Mouse (Mus musculus) lung, embryonic 16.5 days (tissue): ENCODE results near the gene Phactr1. TPM values are rescaled to one million over a fixed set of nuclear protein-coding genes. Genes with fewer than 3 reads are reported as not detected.

ENCODE experiments used
- ATAC-seq: fragments of 200-750 bp; cut with Nextera tagmentation; 2 replicates; pipeline ENCODE4 v1.8.0; 2017; ENCODE audit warnings: low read depth, mild to moderate bottlenecking, moderate library complexity
- H3K27ac ChIP-seq: fragments of 300-500 bp; sonication (generic); 2 replicates; pipeline ENCODE4 v1.5.1; 2014; ENCODE audit warnings: mild to moderate bottlenecking, control low read depth, low read length
- H3K27me3 ChIP-seq: fragments of 300-500 bp; sonication (generic); 2 replicates; pipeline ENCODE4 v1.6.1; 2014; ENCODE audit warnings: low read depth, low read length, mixed read lengths; ENCODE audit not compliant: control insufficient read depth, insufficient read depth
- H3K36me3 ChIP-seq: fragments of 300-500 bp; sonication (generic); 2 replicates; pipeline ENCODE4 v1.6.1; 2014; ENCODE audit warnings: low read length; ENCODE audit not compliant: control insufficient read depth, insufficient read depth
- H3K4me1 ChIP-seq: fragments of 300-500 bp; sonication (generic); replicated peaks from 2 replicates; pipeline ENCODE4 v1.6.1; 2014; ENCODE audit warnings: low read length, mixed read lengths; ENCODE audit not compliant: control insufficient read depth, insufficient read depth
- H3K4me2 ChIP-seq: fragments of 300-500 bp; sonication (generic); 2 replicates; pipeline ENCODE4 v1.6.1; 2014; ENCODE audit warnings: low read depth, low read length, control low read depth
- H3K4me3 ChIP-seq: fragments of 300-500 bp; sonication (generic); 2 replicates; pipeline ENCODE4 v1.5.1; 2014; ENCODE audit warnings: mild to moderate bottlenecking, low read length, control low read depth
- H3K9ac ChIP-seq: fragments of 300-500 bp; sonication (generic); 2 replicates; pipeline ENCODE4 v1.6.1; 2014; ENCODE audit warnings: low read length, control low read depth
- H3K9me3 ChIP-seq: fragments of 300-500 bp; sonication (generic); 2 replicates; pipeline ENCODE4 v1.6.1; 2016; ENCODE audit warnings: low read length; ENCODE audit not compliant: control insufficient read depth
- WGBS: fragments of 180-500 bp; shearing (Covaris S2); extraction: QIAGEN DNeasy Blood & Tissue Kit; methylation state at CpG from one replicate; pipeline ENCODE4 v1.1.7; 2014; 5-methylcytosine and 5-hydroxymethylcytosine counted together
- polyA plus RNA-seq: library from polyadenylated mRNA; unstranded; fragments of >200 nt; fragmentation: Nextera tagmentation; extraction: Ambion mirVana; gene quantifications from 2 replicates; pipeline ENCODE4 v1.2.1, GENCODE M21; 2015

Gene Phactr1
- polyA plus RNA-seq, 1 experiment from 2014 or later, result 8.1 TPM

GRCm38 (mm10) chr13:43132859-43133258, 452.4 kb downstream of the Phactr1 start:
- Histone ChIP-seq H3K4me1 (peaks cover 28% of the 10 kb centered on the region), H3K9me3 (no peaks in the 10 kb centered on the region), H3K4me2 (no peak overlapping the region), H3K27ac (peak overlapping the region; percentile 85), H3K9ac (0 out of 2 replicates have a peak overlapping the region, but pooled peaks have one; percentile 9), H3K27me3 (no peaks in the 10 kb centered on the region), H3K36me3 (no peaks in the 10 kb centered on the region), H3K4me3 (no peak overlapping the region)
- 50% methylated on average over 9 of the region's 9 CpGs for WGBS
- no peak for ATAC-seq

DNA sequence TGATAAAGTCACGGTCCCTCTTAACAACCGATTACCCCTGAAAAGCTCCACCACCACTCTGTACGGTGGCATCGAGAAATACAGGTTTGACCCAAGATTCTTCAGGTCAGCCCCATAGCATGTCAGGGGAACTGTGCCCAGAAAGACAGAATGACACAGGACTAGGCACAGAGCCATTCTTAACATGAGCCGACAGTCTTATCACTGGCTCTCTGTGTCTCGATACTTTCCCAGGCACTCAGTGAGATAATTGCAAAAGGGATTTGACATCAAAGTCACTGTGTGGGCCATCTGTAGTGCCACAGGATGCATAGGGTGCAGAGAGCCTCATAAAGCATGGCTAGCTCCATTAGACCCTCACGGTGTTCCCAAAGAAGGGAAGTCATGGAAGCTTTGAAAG, 453.0 kb downstream of the Phactr1 start:
- Histone ChIP-seq H3K4me1 (peaks cover 28% of the 10 kb centered on the region), H3K27ac (no peak overlapping the region), H3K9ac (no peak overlapping the region), H3K4me3 (no peak overlapping the region), H3K9me3 (no peaks in the 10 kb centered on the region), H3K4me2 (no peak overlapping the region), H3K27me3 (no peaks in the 10 kb centered on the region), H3K36me3 (no peaks in the 10 kb centered on the region)
- ATAC-seq, result no peak
- 59% methylated on average over 7 of the region's 7 CpGs for WGBS

GRCm38 (mm10) chr13:43134468-43134867, 454.0 kb downstream of the Phactr1 start:
- 0 out of 2 replicates have a peak, but pooled peaks have one; percentile 24 for ATAC-seq
- H3K4me3 ChIP-seq, result no peak overlapping the region
- no peaks in the 10 kb centered on the region for H3K36me3 ChIP-seq
- H3K4me2 ChIP-seq, result no peak overlapping the region
- peaks cover 28% of the 10 kb centered on the region for H3K4me1 ChIP-seq
- H3K9me3 ChIP-seq, result no peaks in the 10 kb centered on the region
- no peaks in the 10 kb centered on the region for H3K27me3 ChIP-seq
- 16% methylated on average over 4 of the region's 4 CpGs for WGBS
- no peak overlapping the region for H3K9ac ChIP-seq
- peak overlapping the region; percentile 58 for H3K27ac ChIP-seq

DNA sequence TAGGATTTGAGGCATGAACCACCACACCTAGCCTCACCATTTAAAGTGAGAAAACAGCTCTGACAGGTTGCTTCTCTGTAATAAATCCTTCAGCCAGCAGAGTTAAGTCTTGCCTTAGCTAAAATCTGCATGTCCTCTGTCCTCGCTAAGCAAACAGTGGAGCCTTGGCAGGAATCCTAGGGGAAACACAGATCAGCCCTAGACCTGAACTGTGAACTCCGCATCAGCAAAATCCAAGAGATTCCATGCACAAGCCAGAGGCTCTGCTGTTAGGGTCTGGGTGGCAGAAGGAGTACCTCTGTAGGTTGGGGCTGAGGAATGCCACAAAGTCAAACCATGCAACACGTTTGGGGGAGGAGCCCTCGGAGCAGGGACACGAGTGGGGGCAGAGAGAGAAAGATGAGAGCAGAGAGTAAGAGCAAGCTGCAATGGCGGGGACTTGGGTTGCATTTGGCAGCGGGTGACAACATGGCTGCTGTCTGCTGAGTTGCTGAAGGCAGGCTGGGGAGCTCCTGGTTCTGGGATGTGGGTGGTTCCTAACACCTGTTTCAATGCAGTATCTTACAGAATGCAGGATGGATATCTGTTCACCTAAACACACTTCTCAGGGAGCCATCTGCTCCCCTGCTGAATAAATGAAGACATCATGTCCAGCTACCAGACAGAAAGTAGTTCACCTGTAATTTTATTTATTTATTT, 464.4 kb downstream of the Phactr1 start:
- Histone ChIP-seq H3K4me2 (no peak overlapping the region), H3K4me1 (no peaks in the 10 kb centered on the region), H3K9ac (no peak overlapping the region), H3K9me3 (no peaks in the 10 kb centered on the region), H3K27me3 (no peaks in the 10 kb centered on the region), H3K36me3 (no peaks in the 10 kb centered on the region), H3K27ac (no peak overlapping the region), H3K4me3 (no peak overlapping the region)
- ATAC-seq, result no peak
- WGBS, result 59% methylated on average over 7 of the region's 7 CpGs

GRCm38 (mm10) chr13:43146515-43147258, 466.3 kb downstream of the Phactr1 start:
- 69% methylated on average over 8 of the region's 8 CpGs for WGBS
- no peaks in the 10 kb centered on the region for H3K9me3 ChIP-seq
- H3K9ac ChIP-seq, result no peak overlapping the region
- no peaks in the 10 kb centered on the region for H3K4me1 ChIP-seq
- H3K4me3 ChIP-seq, result no peak overlapping the region
- peaks cover 6% of the 10 kb centered on the region for H3K36me3 ChIP-seq
- H3K27me3 ChIP-seq, result no peaks in the 10 kb centered on the region
- no peak overlapping the region for H3K4me2 ChIP-seq
- no peak for ATAC-seq
- no peak overlapping the region for H3K27ac ChIP-seq

GRCm38 (mm10) chr13:43148692-43149091, 468.3 kb downstream of the Phactr1 start:
- H3K9ac ChIP-seq, result no peak overlapping the region
- H3K4me3 ChIP-seq, result no peak overlapping the region
- peaks cover 10% of the 10 kb centered on the region for H3K36me3 ChIP-seq
- 65% methylated on average over 4 of the region's 4 CpGs for WGBS
- H3K4me2 ChIP-seq, result no peak overlapping the region
- H3K9me3 ChIP-seq, result no peaks in the 10 kb centered on the region
- no peaks in the 10 kb centered on the region for H3K27me3 ChIP-seq
- no peak overlapping the region for H3K27ac ChIP-seq
- ATAC-seq, result no peak
- no peaks in the 10 kb centered on the region for H3K4me1 ChIP-seq

DNA sequence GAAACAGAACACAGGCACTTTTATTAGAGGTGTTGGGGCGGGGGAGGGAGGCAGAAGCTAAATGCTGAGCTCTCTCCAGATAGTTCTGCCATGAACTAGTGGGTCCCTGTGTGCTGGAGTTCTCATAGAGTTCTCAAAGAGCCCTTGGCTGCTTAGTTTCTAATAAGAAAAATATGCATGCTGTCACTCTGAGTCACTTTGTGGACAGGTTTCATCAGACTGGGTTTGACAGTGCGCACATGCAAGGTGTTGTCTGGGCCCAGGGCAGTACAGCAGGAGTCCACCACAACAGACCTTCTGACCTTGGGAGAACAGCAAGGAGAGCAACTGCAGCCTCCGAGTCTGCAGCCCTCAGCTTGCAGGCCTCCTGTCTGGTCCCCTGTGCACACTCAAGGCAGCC, 469.2 kb downstream of the Phactr1 start:
- Histone ChIP-seq H3K4me2 (no peak overlapping the region), H3K36me3 (peaks cover 14% of the 10 kb centered on the region), H3K9ac (no peak overlapping the region), H3K27me3 (no peaks in the 10 kb centered on the region), H3K9me3 (no peaks in the 10 kb centered on the region), H3K4me3 (no peak overlapping the region), H3K4me1 (no peaks in the 10 kb centered on the region), H3K27ac (no peak overlapping the region)
- WGBS, result 79% methylated on average over 3 of the region's 3 CpGs
- no peak for ATAC-seq

DNA sequence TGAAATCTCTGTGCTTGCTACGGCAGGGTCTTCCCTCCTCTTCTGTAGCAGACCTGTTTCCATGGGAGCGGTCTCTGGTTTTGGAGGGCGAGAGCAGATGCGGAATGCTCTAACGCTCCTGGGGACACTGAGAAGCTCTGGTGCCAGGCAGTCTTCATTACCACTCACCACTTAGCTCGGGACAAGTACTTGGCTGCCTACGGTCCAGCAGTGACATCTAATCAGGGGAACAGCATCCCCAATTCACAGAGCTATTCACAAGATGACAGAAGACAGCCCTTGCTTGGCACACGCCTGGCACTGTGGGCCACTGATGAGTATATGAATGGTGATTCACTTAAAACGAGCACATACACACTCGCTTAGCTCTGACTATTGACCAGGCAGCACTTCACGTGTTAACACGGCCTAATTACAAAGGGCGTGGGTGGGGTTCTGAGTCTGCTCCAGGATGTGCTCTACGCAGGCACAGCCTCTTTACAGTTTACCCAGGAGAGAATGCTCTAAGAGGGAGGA, 471.6 kb downstream of the Phactr1 start:
- no peak for ATAC-seq

GRCm38 (mm10) chr13:43157370-43157769, 476.9 kb downstream of the Phactr1 start:
- Histone ChIP-seq H3K4me3 (no peak overlapping the region), H3K27ac (no peak overlapping the region), H3K9ac (no peak overlapping the region), H3K27me3 (no peaks in the 10 kb centered on the region), H3K4me1 (no peaks in the 10 kb centered on the region), H3K9me3 (no peaks in the 10 kb centered on the region), H3K36me3 (peaks cover 8% of the 10 kb centered on the region), H3K4me2 (no peak overlapping the region)
- ATAC-seq, result no peak
- 49% methylated on average over 5 of the region's 5 CpGs for WGBS

More for the DNA sequence above, 471.6 kb downstream of the Phactr1 start:
- no peak overlapping the region for H3K27ac ChIP-seq
- WGBS, result 90% methylated on average over 14 of the region's 14 CpGs
- no peak overlapping the region for H3K4me3 ChIP-seq
- no peaks in the 10 kb centered on the region for H3K4me1 ChIP-seq
- H3K36me3 ChIP-seq, result peaks cover 14% of the 10 kb centered on the region
- no peaks in the 10 kb centered on the region for H3K27me3 ChIP-seq
- H3K9me3 ChIP-seq, result no peaks in the 10 kb centered on the region
- no peak overlapping the region for H3K4me2 ChIP-seq
- H3K9ac ChIP-seq, result no peak overlapping the region
